Mouse (Mus musculus) midbrain, embryonic 14.5 days (tissue): Measurements from ENCODE around the gene Gm14139. TPM values are rescaled to one million over a fixed set of nuclear protein-coding genes. Genes with fewer than 3 reads are reported as not detected.
"Not testable (repeated sequence)": the region's sequence is repeated elsewhere in the genome, so short reads cannot be mapped to it uniquely, and the experiment has no call there.

ENCODE experiments used
- ATAC-seq: fragments of 200-750 bp; cut with Nextera tagmentation; 2 replicates; pipeline ENCODE4 v1.8.0; 2017; ENCODE audit warnings: moderate number of reproducible peaks, moderate library complexity; ENCODE audit not compliant: low FRiP score, low TSS enrichment
- DNase-seq: peaks from one replicate; pipeline ENCODE4 v3.0.0-alpha.2; 2015
- H3K27ac ChIP-seq: fragments of 300-500 bp; sonication (generic); replicated peaks from 2 replicates; pipeline ENCODE4 v1.5.1; 2014; ENCODE audit warnings: mild to moderate bottlenecking, low read depth, low read length, moderate library complexity
- H3K27me3 ChIP-seq: fragments of 300-500 bp; sonication (generic); 2 replicates; pipeline ENCODE4 v1.6.1; 2014; ENCODE audit warnings: low read length, control low read depth, mixed read lengths; ENCODE audit not compliant: control insufficient read depth, insufficient read depth
- H3K36me3 ChIP-seq: fragments of 300-500 bp; sonication (generic); 2 replicates; pipeline ENCODE4 v1.6.1; 2014; ENCODE audit warnings: low read length, control low read depth; ENCODE audit not compliant: control insufficient read depth, insufficient read depth
- H3K4me1 ChIP-seq: fragments of 300-500 bp; sonication (generic); 2 replicates; pipeline ENCODE4 v1.6.1; 2014; ENCODE audit warnings: mild to moderate bottlenecking, antibody characterized with exemption, low read length, control low read depth; ENCODE audit not compliant: control insufficient read depth, insufficient read depth
- H3K4me2 ChIP-seq: fragments of 300-500 bp; sonication (generic); 2 replicates; pipeline ENCODE4 v1.6.1; 2014; ENCODE audit warnings: mild to moderate bottlenecking, low read length, moderate library complexity
- H3K4me3 ChIP-seq: fragments of 300-500 bp; sonication (generic); replicated peaks from 2 replicates; pipeline ENCODE4 v1.5.1; 2014; ENCODE audit warnings: low read depth, low read length
- H3K9ac ChIP-seq: fragments of 300-500 bp; sonication (generic); replicated peaks from 2 replicates; pipeline ENCODE4 v1.6.1; 2014; ENCODE audit warnings: mild to moderate bottlenecking, low read length, moderate library complexity
- H3K9me3 ChIP-seq: fragments of 300-500 bp; sonication (generic); 2 replicates; pipeline ENCODE4 v1.6.1; 2016; ENCODE audit warnings: low read length, control low read depth, mixed read lengths; ENCODE audit not compliant: control insufficient read depth
- WGBS: fragments of 180-500 bp; shearing (Covaris S2); extraction: QIAGEN DNeasy Blood & Tissue Kit; methylation state at CpG from one replicate; pipeline ENCODE4 v1.1.7; 2014; 5-methylcytosine and 5-hydroxymethylcytosine counted together
- polyA plus RNA-seq: library from polyadenylated mRNA; unstranded; fragments of >200 nt; fragmentation: Nextera tagmentation; extraction: Ambion mirVana; gene quantifications from 2 replicates; pipeline ENCODE4 v1.2.1, GENCODE M21; 2014

Gene Gm14139
- polyA plus RNA-seq: not detected in 2 replicates

GRCm38 (mm10) chr2:150181570-150181999, at the start of gene Gm14139:
Gene Gm14139, plus strand, starts transcription at chr2:150181755.
- H3K27ac ChIP-seq, H3K4me3 ChIP-seq, H3K4me2 ChIP-seq, H3K27me3 ChIP-seq, DNase-seq, H3K9ac ChIP-seq, H3K4me1 ChIP-seq, H3K9me3 ChIP-seq, H3K36me3 ChIP-seq, ATAC-seq: not testable (repeated sequence)
- WGBS: 86% methylated on average over 7 of the region's 7 CpGs

GRCm38 (mm10) chr2:150132002-150132401, 49.6 kb upstream of the Gm14139 start:
- not testable (repeated sequence) for ATAC-seq, H3K4me2 ChIP-seq, H3K27me3 ChIP-seq, H3K9ac ChIP-seq, H3K4me1 ChIP-seq, DNase-seq, H3K4me3 ChIP-seq, H3K27ac ChIP-seq
- WGBS: 92% methylated on average over 1 of the region's 1 CpGs
- H3K36me3 ChIP-seq: peaks cover 22% of the 10 kb centered on the region
- H3K9me3 ChIP-seq: peaks cover 22% of the 10 kb centered on the region

- DNase-seq (no peak), ATAC-seq (no peak)
- WGBS: 91% methylated on average over 2 of the region's 2 CpGs
- no peak overlapping the region for H3K4me3 ChIP-seq
- H3K9ac ChIP-seq: no peak overlapping the region
- peaks cover 19% of the 10 kb centered on the region for H3K9me3 ChIP-seq
- no peak overlapping the region for H3K4me2 ChIP-seq
- H3K36me3 ChIP-seq: peaks cover 22% of the 10 kb centered on the region
- H3K27me3 ChIP-seq: no peaks in the 10 kb centered on the region
- peaks cover 5% of the 10 kb centered on the region for H3K4me1 ChIP-seq
- H3K27ac ChIP-seq: no peak overlapping the region
Observed at GRCm38 (mm10) chr2:150132773-150133172, 48.8 kb upstream of the Gm14139 start.

GRCm38 (mm10) chr2:150136435-150136897, 45.1 kb upstream of the Gm14139 start, which contains the start of gene Zfp120:
Gene Zfp120, minus strand, starts transcription at chr2:150136708.
- under 1% methylated on average over 13 of the region's 13 CpGs for WGBS
- H3K9me3 ChIP-seq: no peaks in the 10 kb centered on the region
- peaks cover 5% of the 10 kb centered on the region for H3K4me1 ChIP-seq
- no peaks in the 10 kb centered on the region for H3K27me3 ChIP-seq
- H3K4me2 ChIP-seq: peak within 1 kb of the TSS; percentile 69
- H3K36me3 ChIP-seq: peaks cover 12% of the 10 kb centered on the region
- peak within 1 kb of the TSS; percentile 70 for H3K9ac ChIP-seq
- ATAC-seq (peak; percentile 100), DNase-seq (peak; percentile 95)
- H3K27ac ChIP-seq: peak within 1 kb of the TSS; percentile 69
- peak within 1 kb of the TSS; percentile 60 for H3K4me3 ChIP-seq

- Histone ChIP-seq H3K27ac (no peak overlapping the region), H3K4me1 (no peaks in the 10 kb centered on the region), H3K9ac (no peak overlapping the region), H3K4me3 (no peak overlapping the region), H3K36me3 (no peaks in the 10 kb centered on the region), H3K27me3 (no peaks in the 10 kb centered on the region), H3K9me3 (no peaks in the 10 kb centered on the region), H3K4me2 (no peak overlapping the region)
- ATAC-seq (no peak), DNase-seq (no peak)
Observed at GRCm38 (mm10) chr2:150166703-150167102, 14.9 kb upstream of the Gm14139 start.

GRCm38 (mm10) chr2:150173833-150174232, 7.7 kb upstream of the Gm14139 start:
- no peak overlapping the region for H3K4me2 ChIP-seq
- H3K4me1 ChIP-seq: no peaks in the 10 kb centered on the region

GRCm38 (mm10) chr2:150179579-150179978, 2.0 kb upstream of the Gm14139 start, which contains the start of gene Gm10770:
Gene Gm10770, minus strand, starts transcription at chr2:150179679.
- H3K4me3 ChIP-seq, H3K27me3 ChIP-seq, H3K4me2 ChIP-seq, ATAC-seq, H3K36me3 ChIP-seq, DNase-seq, H3K4me1 ChIP-seq, H3K9me3 ChIP-seq, H3K9ac ChIP-seq, H3K27ac ChIP-seq: not testable (repeated sequence)
- 85% methylated on average over 4 of the region's 4 CpGs for WGBS

More at GRCm38 (mm10) chr2:150173833-150174232, 7.7 kb upstream of the Gm14139 start:
- H3K4me3 ChIP-seq: no peak overlapping the region
- no peak overlapping the region for H3K9ac ChIP-seq
- no peaks in the 10 kb centered on the region for H3K36me3 ChIP-seq
- no peak for DNase-seq
- no peak overlapping the region for H3K27ac ChIP-seq
- ATAC-seq: no peak
- H3K27me3 ChIP-seq: no peaks in the 10 kb centered on the region
- H3K9me3 ChIP-seq: peaks cover 5% of the 10 kb centered on the region; the same call in 1 of the 2 replicates

- not testable (repeated sequence) for H3K27ac ChIP-seq, H3K9me3 ChIP-seq, H3K9ac ChIP-seq, H3K4me2 ChIP-seq, H3K4me3 ChIP-seq, H3K36me3 ChIP-seq, H3K4me1 ChIP-seq, DNase-seq, H3K27me3 ChIP-seq, ATAC-seq
Observed at GRCm38 (mm10) chr2:150181046-150181445, 509 bp upstream of the Gm14139 start.

- Histone ChIP-seq H3K4me3 (peak within 1 kb of the TSS; percentile 39), H3K4me2 (peak within 1 kb of the TSS; percentile 48), H3K9ac (peak within 1 kb of the TSS; percentile 49; the same call in 1 of the 2 replicates)
- not testable (repeated sequence) for H3K4me1 ChIP-seq, H3K9me3 ChIP-seq, H3K27ac ChIP-seq, H3K36me3 ChIP-seq, H3K27me3 ChIP-seq
- 2% methylated on average over 15 of the region's 15 CpGs for WGBS
- peak; percentile 60 for DNase-seq
- peak; percentile 99 for ATAC-seq
Observed at GRCm38 (mm10) chr2:150217600-150218362, 36.2 kb downstream of the Gm14139 start, which contains the start of gene Zfp937. Gene Zfp937, plus strand, starts transcription at chr2:150218073.
